Mouse (Mus musculus) heart, postnatal 0 days (tissue): ENCODE measurements at regions not wholly inside any gene's neighbourhood (a gene's known extent, or its start where the extent isn't known, plus 50 kb on each side); places are given as distances from the start of the nearest gene placed in this dataset.

Experiments used
- CTCF ChIP-seq: IDR thresholded peaks from 2 replicates; pipeline ENCODE4 v1.5.1; 2016; ENCODE audit warnings: antibody characterized with exemption, control low read depth, low read depth
- EP300 ChIP-seq: IDR thresholded peaks from 2 replicates; pipeline ENCODE4 v1.6.1; 2016; ENCODE audit warnings: antibody characterized with exemption, low read depth

GRCm38 (mm10) chr13:5373191-5373590 is 488.1 kb upstream of the Klf6 start:
- TF ChIP-seq CTCF (no peak), EP300 (no peak)
